Mouse (Mus musculus) gastrocnemius, postnatal 14 days (tissue): Measurements from ENCODE around the gene Dll3. TPM values are rescaled to one million over a fixed set of nuclear protein-coding genes. Genes with fewer than 3 reads are reported as not detected.

Experiments used
- DNase-seq: peaks from one replicate; pipeline ENCODE4 v3.0.0; 2021; ENCODE audit warnings: mixed read lengths
- intact Hi-C: fragments of 180-260 bp; cut with DNase I; formaldehyde crosslinking; loops from one replicate; pipeline ENCODE4 v1.15.1; 2025; ENCODE audit warnings: low total_unique reads
- long read RNA-seq, 2 experiments: library from polyadenylated mRNA; stranded (forward); transcript quantifications; one replicate each; pipeline ENCODE4 v2.0.0; 2021
- total RNA-seq, 2 experiments: library from RNA; stranded (reverse); gene quantifications; 2 replicates each; pipeline ENCODE4 v1.2.3; 2021

Gene Dll3
- not detected for total RNA-seq
- long read RNA-seq, experiment 1 = 0 reads
- long read RNA-seq, experiment 2 = 0 reads

- peak; percentile 47 for DNase-seq
- intact Hi-C loops = loop anchor here (5.0 to 10.0 kb wide), 2 partner anchors 87 to 155 kb away; no protein-coding TSS in a partner anchor
Observed at GRCm38 (mm10) chr7:28301616-28302433, at the start of gene Dll3. Dll3 (minus strand) TSS chr7:28302238.

- no peak for DNase-seq
- intact Hi-C loops = no loop called here
Observed at GRCm38 (mm10) chr7:28351676-28352191, 49.7 kb upstream of the Dll3 start.

GRCm38 (mm10) chr7:28350155-28350883 lies 48.3 kb upstream of the Dll3 start, which contains the start of gene Rps16:
Rps16 (plus strand) TSS chr7:28350652.
- DNase-seq = peak; percentile 99
- intact Hi-C loops = no loop called here

- intact Hi-C loops = no loop called here
- no peak for DNase-seq
Observed at GRCm38 (mm10) chr7:28348601-28349000, 46.6 kb upstream of the Dll3 start.

- no peak for DNase-seq
- intact Hi-C loops = no loop called here
Observed at GRCm38 (mm10) chr7:28347746-28348145, 45.7 kb upstream of the Dll3 start.

- peak; percentile 47 for DNase-seq
- intact Hi-C loops = no loop called here
Observed at GRCm38 (mm10) chr7:28344637-28345036, 42.6 kb upstream of the Dll3 start.

- intact Hi-C loops = no loop called here
- no peak for DNase-seq
Observed at GRCm38 (mm10) chr7:28341381-28341780, 39.3 kb upstream of the Dll3 start.

GRCm38 (mm10) chr7:28339213-28339917 lies 37.3 kb upstream of the Dll3 start:
- peak; percentile 67 for DNase-seq
- intact Hi-C loops = no loop called here

GRCm38 (mm10) chr7:28338108-28338998 lies 36.3 kb upstream of the Dll3 start, which contains the start of gene Supt5:
Supt5 (minus strand) TSS chr7:28338746.
- intact Hi-C loops = no loop called here
- peak; percentile 97 for DNase-seq

- intact Hi-C loops = no loop called here
Observed at GRCm38 (mm10) chr7:28335471-28335870, 33.4 kb upstream of the Dll3 start.

GRCm38 (mm10) chr7:28334534-28334933 lies 32.5 kb upstream of the Dll3 start:
- DNase-seq = no peak
- intact Hi-C loops = no loop called here

More at GRCm38 (mm10) chr7:28335471-28335870, 33.4 kb upstream of the Dll3 start:
- no peak for DNase-seq

GRCm38 (mm10) chr7:28328260-28328659 lies 26.2 kb upstream of the Dll3 start:
- DNase-seq = no peak
- intact Hi-C loops = no loop called here

- intact Hi-C loops = no loop called here
- no peak for DNase-seq
Observed at GRCm38 (mm10) chr7:28326457-28326856, 24.4 kb upstream of the Dll3 start.

GRCm38 (mm10) chr7:28325293-28325692 lies 23.3 kb upstream of the Dll3 start:
- no peak for DNase-seq
- intact Hi-C loops = no loop called here

GRCm38 (mm10) chr7:28321974-28322720 lies 20.1 kb upstream of the Dll3 start:
- no peak for DNase-seq

GRCm38 (mm10) chr7:28318714-28319113 lies 16.7 kb upstream of the Dll3 start:
- intact Hi-C loops = no loop called here
- no peak for DNase-seq

More at GRCm38 (mm10) chr7:28321974-28322720, 20.1 kb upstream of the Dll3 start:
- intact Hi-C loops = no loop called here

GRCm38 (mm10) chr7:28318036-28318435 lies 16.0 kb upstream of the Dll3 start:
- intact Hi-C loops = no loop called here
- DNase-seq = no peak
